Mouse (Mus musculus) intestine, postnatal 0 days (tissue): ENCODE measurements around the gene Grm7. TPM values are rescaled to one million over a fixed set of nuclear protein-coding genes. Genes with fewer than 3 reads are reported as not detected.

Experiments
- ATAC-seq: fragments of 200-750 bp; cut with Nextera tagmentation; 2 replicates; pipeline ENCODE4 v1.8.0; 2017; ENCODE audit warnings: mild to moderate bottlenecking, moderate TSS enrichment, moderate library complexity
- H3K27ac ChIP-seq: fragments of 300-500 bp; sonication (generic); 2 replicates; pipeline ENCODE4 v1.5.1; 2014; ENCODE audit warnings: mild to moderate bottlenecking, low read depth, low read length, moderate library complexity
- H3K27me3 ChIP-seq: fragments of 300-500 bp; sonication (generic); replicated peaks from 2 replicates; pipeline ENCODE4 v1.6.1; 2014; ENCODE audit warnings: low read length, mixed read lengths; ENCODE audit not compliant: control insufficient read depth, insufficient read depth
- H3K36me3 ChIP-seq: fragments of 300-500 bp; sonication (generic); 2 replicates; pipeline ENCODE4 v1.6.1; 2014; ENCODE audit warnings: mild to moderate bottlenecking, moderate library complexity; ENCODE audit not compliant: control insufficient read depth, insufficient read depth
- H3K4me1 ChIP-seq: fragments of 300-500 bp; sonication (generic); replicated peaks from 2 replicates; pipeline ENCODE4 v1.6.1; 2014; ENCODE audit warnings: antibody characterized with exemption, low read length, mixed read lengths; ENCODE audit not compliant: control insufficient read depth, insufficient read depth
- H3K4me2 ChIP-seq: fragments of 300-500 bp; sonication (generic); replicated peaks from 2 replicates; pipeline ENCODE4 v1.6.1; 2014; ENCODE audit warnings: low read depth, mild to moderate bottlenecking, moderate library complexity
- H3K4me3 ChIP-seq: fragments of 300-500 bp; sonication (generic); 2 replicates; pipeline ENCODE4 v1.5.1; 2014; ENCODE audit warnings: low read depth, low read length
- H3K9ac ChIP-seq: fragments of 300-500 bp; sonication (generic); 2 replicates; pipeline ENCODE4 v1.6.1; 2014; ENCODE audit warnings: mild to moderate bottlenecking, low read depth, low read length
- H3K9me3 ChIP-seq: fragments of 300-500 bp; sonication (generic); 2 replicates; pipeline ENCODE4 v1.6.1; 2016; ENCODE audit warnings: mixed run types; ENCODE audit not compliant: control insufficient read depth
- CTCF ChIP-seq: sonication (generic); IDR thresholded peaks from 2 replicates; pipeline ENCODE4 v1.5.1; 2016; ENCODE audit warnings: low read depth, mild to moderate bottlenecking, control low read depth, antibody characterized with exemption, moderate library complexity
- WGBS: fragments of 180-500 bp; shearing (Covaris S2); extraction: QIAGEN DNeasy Blood & Tissue Kit; methylation state at CpG from one replicate; pipeline ENCODE4 v1.1.7; 2014; 5-methylcytosine and 5-hydroxymethylcytosine counted together
- polyA plus RNA-seq: library from polyadenylated mRNA; unstranded; fragments of >200 nt; fragmentation: Nextera tagmentation; extraction: Ambion mirVana; gene quantifications from 2 replicates; pipeline ENCODE4 v1.2.1, GENCODE M21; 2015

The Grm7 gene
- polyA plus RNA-seq, 1 experiment from 2014 or later = 0.27 TPM

- Histone ChIP-seq H3K27me3 (no peaks in the 10 kb centered on the region), H3K4me3 (no peak overlapping the region), H3K27ac (no peak overlapping the region), H3K36me3 (no peaks in the 10 kb centered on the region), H3K9me3 (no peaks in the 10 kb centered on the region), H3K4me1 (no peaks in the 10 kb centered on the region), H3K4me2 (no peak overlapping the region), H3K9ac (no peak overlapping the region)
- no peak for ATAC-seq
- TF ChIP-seq CTCF = no peak
- WGBS = 62% methylated on average over 3 of the region's 3 CpGs
These were observed 942.2 kb downstream of the Grm7 start for GRCm38 (mm10) chr6:111587572-111587971.

GRCm38 (mm10) chr6:111601892-111602654, 956.7 kb downstream of the Grm7 start:
- H3K4me1 ChIP-seq = no peaks in the 10 kb centered on the region
- H3K4me3 ChIP-seq = no peak overlapping the region
- H3K9ac ChIP-seq = no peak overlapping the region
- no peaks in the 10 kb centered on the region for H3K9me3 ChIP-seq
- TF ChIP-seq CTCF = no peak
- no peaks in the 10 kb centered on the region for H3K27me3 ChIP-seq
- no peak for ATAC-seq
- no peaks in the 10 kb centered on the region for H3K36me3 ChIP-seq
- no peak overlapping the region for H3K4me2 ChIP-seq
- 85% methylated on average over 4 of the region's 4 CpGs for WGBS
- no peak overlapping the region for H3K27ac ChIP-seq

- Histone ChIP-seq H3K4me3 (no peak overlapping the region), H3K27ac (no peak overlapping the region), H3K9ac (no peak overlapping the region), H3K27me3 (no peaks in the 10 kb centered on the region), H3K36me3 (no peaks in the 10 kb centered on the region), H3K4me2 (no peak overlapping the region), H3K9me3 (no peaks in the 10 kb centered on the region), H3K4me1 (no peaks in the 10 kb centered on the region)
- no peak for ATAC-seq
- no peak for TF ChIP-seq CTCF
- 72% methylated on average over 3 of the region's 3 CpGs for WGBS
These were observed 965.0 kb downstream of the Grm7 start for GRCm38 (mm10) chr6:111610396-111610795.

- H3K4me1 ChIP-seq = no peaks in the 10 kb centered on the region
- ATAC-seq = no peak
- no peak for TF ChIP-seq CTCF
- no peaks in the 10 kb centered on the region for H3K9me3 ChIP-seq
- H3K9ac ChIP-seq = no peak overlapping the region
- H3K27me3 ChIP-seq = no peaks in the 10 kb centered on the region
- H3K27ac ChIP-seq = no peak overlapping the region
- H3K4me2 ChIP-seq = no peak overlapping the region
- H3K36me3 ChIP-seq = no peaks in the 10 kb centered on the region
- H3K4me3 ChIP-seq = no peak overlapping the region
These were observed 968.5 kb downstream of the Grm7 start for GRCm38 (mm10) chr6:111613834-111614233.
